In genomic region chr5:73157009-73157408, GRCm38 (mm10) we compare ENCODE assay signal across 20 mouse cellular contexts.
DNase-seq lines count a peak whose midpoint lies in the region; ATAC-seq lines count a peak whose summit lies in the region.
"Had no signal": no experiment of that assay in that cellular context is flagged by ENCODE, and none has a peak within 500 bp of the region (broad histone marks: within the 10 kb centered on the region; RNA-seq: fewer than 3 reads in every experiment).

No protein-coding gene starts in this region.

- H3K27me3 ChIP-seq in heart, embryonic 16.5 days (ENCODE audit: control insufficient read depth, insufficient read depth, low read length): no peaks in the 10 kb centered on the region
- no peaks in the 10 kb centered on the region for H3K27me3 ChIP-seq in liver, embryonic 15.5 days
- H3K27me3 ChIP-seq in intestine, embryonic 15.5 days (replicated peaks): no peaks in the 10 kb centered on the region
- no peaks in the 10 kb centered on the region for H3K27me3 ChIP-seq in forebrain, embryonic 13.5 days

- intact Hi-C loops in heart, postnatal 10 days (cut with DNase I): no loop called here

- DNase-seq in heart, postnatal 10 days: no peak
- DNase-seq in liver: no peak
- no peak for DNase-seq in adrenal gland, postnatal 4 days (ENCODE audit: low spot score in 2 of 2)
- DNase-seq: adrenal gland, postnatal 10 days; cerebellum, adult 8-10 months; cerebellum, postnatal 36 days; gastrocnemius, adult 2 months; heart, postnatal 14 days; layer of hippocampus, adult 9-11 months; right cerebral cortex, postnatal 14 days; thymus, postnatal 25 days had no signal

- ATAC-seq in heart, embryonic 16.5 days (replicated peaks; ENCODE audit: extremely low read depth, insufficient read depth, low FRiP score): 0 out of 2 replicates have a peak, but pooled peaks have one; percentile 15
- ATAC-seq in liver, embryonic 15.5 days (ENCODE audit: insufficient read depth): 0 out of 2 replicates have a peak, but pooled peaks have one; percentile 9
- peak; percentile 28; the same call in 1 of the 2 replicates for ATAC-seq in intestine, embryonic 15.5 days
- 0 out of 2 replicates have a peak, but pooled peaks have one; percentile 23 for ATAC-seq in megakaryocyte progenitor cell, adult 5-6 weeks (replicated peaks; ENCODE audit: poor library complexity)
- ATAC-seq in forebrain, embryonic 13.5 days: no peak
- ATAC-seq: activated CD4-positive, CD25-positive, alpha-beta regulatory T cell, adult 4 months; inflammation-experienced regulatory T-cells, adult 6 months had no signal

- no peaks in the 10 kb centered on the region for H3K36me3 ChIP-seq in heart, embryonic 16.5 days (ENCODE audit: control insufficient read depth, insufficient read depth)
- H3K36me3 ChIP-seq in liver, embryonic 15.5 days (replicated peaks): no peaks in the 10 kb centered on the region
- no peaks in the 10 kb centered on the region for H3K36me3 ChIP-seq in intestine, embryonic 15.5 days
- H3K36me3 ChIP-seq in forebrain, embryonic 13.5 days (ENCODE audit: poor library complexity, severe bottlenecking): no peaks in the 10 kb centered on the region

- no peak overlapping the region for H3K4me2 ChIP-seq in heart, embryonic 16.5 days (ENCODE audit: low read depth, low read length)
- H3K4me2 ChIP-seq in liver, embryonic 15.5 days: no peak overlapping the region
- peak overlapping the region; percentile 25; the same call in 1 of the 2 replicates for H3K4me2 ChIP-seq in intestine, embryonic 15.5 days (replicated peaks)
- H3K4me2 ChIP-seq in forebrain, embryonic 13.5 days: no peak overlapping the region
- H3K4me2 ChIP-seq: hindbrain, embryonic 14.5 days; midbrain, embryonic 11.5 days had no signal

- no peak overlapping the region for H3K4me3 ChIP-seq in heart, embryonic 16.5 days (ENCODE audit: low read length)
- H3K4me3 ChIP-seq in liver, embryonic 15.5 days (replicated peaks): no peak overlapping the region
- no peak overlapping the region for H3K4me3 ChIP-seq in intestine, embryonic 15.5 days (replicated peaks)
- no peak overlapping the region for H3K4me3 ChIP-seq in forebrain, embryonic 13.5 days
- H3K4me3 ChIP-seq: gastrocnemius, adult 2 months had no signal

- no peaks in the 10 kb centered on the region for H3K9me3 ChIP-seq in heart, embryonic 16.5 days (replicated peaks; ENCODE audit: control insufficient read depth, low read length)
- no peaks in the 10 kb centered on the region for H3K9me3 ChIP-seq in liver, embryonic 15.5 days (replicated peaks)
- H3K9me3 ChIP-seq in intestine, embryonic 15.5 days: no peaks in the 10 kb centered on the region
- H3K9me3 ChIP-seq in forebrain, embryonic 13.5 days (replicated peaks): no peaks in the 10 kb centered on the region

- H3K9ac ChIP-seq in heart, embryonic 16.5 days (ENCODE audit: low read length): no peak overlapping the region
- no peak overlapping the region for H3K9ac ChIP-seq in liver, embryonic 15.5 days
- no peak overlapping the region for H3K9ac ChIP-seq in intestine, embryonic 15.5 days
- no peak overlapping the region for H3K9ac ChIP-seq in forebrain, embryonic 13.5 days
- H3K9ac ChIP-seq: hindbrain, embryonic 14.5 days had no signal

- peaks cover 17% of the 10 kb centered on the region for H3K4me1 ChIP-seq in heart, embryonic 16.5 days (ENCODE audit: control insufficient read depth, insufficient read depth, low read length)
- H3K4me1 ChIP-seq in liver, embryonic 15.5 days (replicated peaks): peaks cover 22% of the 10 kb centered on the region
- peaks cover 18% of the 10 kb centered on the region; the same call in 1 of the 2 replicates for H3K4me1 ChIP-seq in intestine, embryonic 15.5 days (replicated peaks)
- H3K4me1 ChIP-seq in forebrain, embryonic 13.5 days: peaks cover 29% of the 10 kb centered on the region

- WGBS in heart, embryonic 16.5 days: 33% methylated on average over 5 of the region's 5 CpGs
- 58% methylated on average over 5 of the region's 5 CpGs for WGBS in liver, embryonic 15.5 days (ENCODE audit: insufficient replicate concordance)
- 56% methylated on average over 5 of the region's 5 CpGs for WGBS in intestine, embryonic 15.5 days
- WGBS in forebrain, embryonic 13.5 days: 91% methylated on average over 5 of the region's 5 CpGs

- H3K27ac ChIP-seq in heart, embryonic 16.5 days (ENCODE audit: low read length): no peak overlapping the region
- H3K27ac ChIP-seq in liver, embryonic 15.5 days (replicated peaks): no peak overlapping the region
- H3K27ac ChIP-seq in intestine, embryonic 15.5 days: 0 out of 2 replicates have a peak overlapping the region, but pooled peaks have one; percentile 13
- no peak overlapping the region for H3K27ac ChIP-seq in forebrain, embryonic 13.5 days
- H3K27ac ChIP-seq: gastrocnemius, adult 2 months had no signal
